21 mouse cellular contexts compared by ENCODE assay signal in the genomic region with DNA sequence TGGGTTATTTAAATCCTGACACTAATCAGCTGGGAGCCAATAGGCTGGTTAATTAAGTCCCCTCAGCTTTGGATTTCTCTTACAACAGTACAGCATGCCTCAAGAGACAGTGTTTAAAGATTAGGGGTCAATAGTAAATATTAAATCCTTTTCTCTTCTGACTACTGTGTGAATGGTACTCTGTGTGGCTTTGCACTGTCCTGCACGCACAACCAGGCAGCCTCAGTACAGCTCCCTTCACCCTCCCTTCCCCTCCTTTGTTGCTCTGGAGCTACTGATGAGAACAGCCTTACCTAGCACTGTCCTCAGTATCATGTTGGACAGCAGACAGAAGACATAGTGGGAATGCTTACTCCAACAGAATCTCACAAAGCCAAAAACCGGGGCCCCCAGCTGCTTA. TPM values are rescaled to one million over a fixed set of nuclear protein-coding genes. Genes with fewer than 3 reads are reported as not detected.
A peak's percentile ranks its signal among the peaks of the same experiment; 100 is the strongest.
DNase-seq lines count a peak whose midpoint lies in the region; ATAC-seq and TF ChIP-seq lines count a peak whose summit lies in the region.
"Had no signal": no experiment of that assay in that cellular context is flagged by ENCODE, and none has a peak within 500 bp of the region (broad histone marks: within the 10 kb centered on the region; RNA-seq: fewer than 3 reads in every experiment).

No protein-coding gene starts in this region.

- no peaks in the 10 kb centered on the region for H3K36me3 ChIP-seq in forebrain, embryonic 10.5 days (replicated peaks)
- no peaks in the 10 kb centered on the region for H3K36me3 ChIP-seq in forebrain, postnatal 0 days (ENCODE audit: insufficient read depth)
- H3K36me3 ChIP-seq in limb, embryonic 12.5 days = no peaks in the 10 kb centered on the region
- H3K36me3 ChIP-seq in limb, embryonic 10.5 days = no peaks in the 10 kb centered on the region
- no peaks in the 10 kb centered on the region for H3K36me3 ChIP-seq in embryonic facial prominence, embryonic 13.5 days
- H3K36me3 ChIP-seq in midbrain, embryonic 13.5 days = no peaks in the 10 kb centered on the region
- H3K36me3 ChIP-seq: heart, embryonic 15.5 days; hindbrain, embryonic 15.5 days; stomach, embryonic 15.5 days had no signal

- H3K4me3 ChIP-seq in forebrain, embryonic 10.5 days = no peak overlapping the region
- no peak overlapping the region for H3K4me3 ChIP-seq in forebrain, postnatal 0 days (ENCODE audit: low read depth, low read length)
- H3K4me3 ChIP-seq in limb, embryonic 12.5 days (replicated peaks) = no peak overlapping the region
- H3K4me3 ChIP-seq in limb, embryonic 10.5 days = no peak overlapping the region
- H3K4me3 ChIP-seq in embryonic facial prominence, embryonic 13.5 days = no peak overlapping the region
- H3K4me3 ChIP-seq in midbrain, embryonic 13.5 days (replicated peaks) = no peak overlapping the region
- H3K4me3 ChIP-seq: heart, embryonic 15.5 days; hindbrain, embryonic 15.5 days; stomach, embryonic 15.5 days had no signal

- TF ChIP-seq CTCF in forebrain, postnatal 0 days (IDR thresholded peaks at IDR 0.05; ENCODE audit: low read depth) = no peak

- no peaks in the 10 kb centered on the region for H3K9me3 ChIP-seq in forebrain, embryonic 10.5 days
- no peaks in the 10 kb centered on the region for H3K9me3 ChIP-seq in forebrain, postnatal 0 days (ENCODE audit: low read length)
- H3K9me3 ChIP-seq in limb, embryonic 12.5 days = peaks cover 6% of the 10 kb centered on the region; the same call in 1 of the 2 replicates
- H3K9me3 ChIP-seq in limb, embryonic 10.5 days (replicated peaks) = no peaks in the 10 kb centered on the region
- H3K9me3 ChIP-seq in embryonic facial prominence, embryonic 13.5 days = 0 out of 2 replicates have a peak, but pooled peaks cover 3% of the 10 kb centered on the region
- no peaks in the 10 kb centered on the region for H3K9me3 ChIP-seq in midbrain, embryonic 13.5 days
- H3K9me3 ChIP-seq: heart, embryonic 15.5 days; hindbrain, embryonic 15.5 days; stomach, embryonic 15.5 days had no signal

- H3K27me3 ChIP-seq in forebrain, embryonic 10.5 days (ENCODE audit: poor library complexity, severe bottlenecking) = no peaks in the 10 kb centered on the region
- H3K27me3 ChIP-seq in forebrain, postnatal 0 days (ENCODE audit: insufficient read depth, low read length) = no peaks in the 10 kb centered on the region
- no peaks in the 10 kb centered on the region for H3K27me3 ChIP-seq in limb, embryonic 12.5 days
- H3K27me3 ChIP-seq in limb, embryonic 10.5 days (ENCODE audit: low read depth, poor library complexity, severe bottlenecking) = no peaks in the 10 kb centered on the region
- no peaks in the 10 kb centered on the region for H3K27me3 ChIP-seq in embryonic facial prominence, embryonic 13.5 days
- no peaks in the 10 kb centered on the region for H3K27me3 ChIP-seq in midbrain, embryonic 13.5 days
- H3K27me3 ChIP-seq: heart, embryonic 15.5 days; hindbrain, embryonic 15.5 days; stomach, embryonic 15.5 days had no signal

- 51% methylated on average over 2 of the region's 2 CpGs for WGBS in forebrain, embryonic 10.5 days
- WGBS in forebrain, postnatal 0 days = 49% methylated on average over 2 of the region's 2 CpGs
- 81% methylated on average over 2 of the region's 2 CpGs for WGBS in limb, embryonic 12.5 days
- WGBS in limb, embryonic 10.5 days = 79% methylated on average over 2 of the region's 2 CpGs
- 85% methylated on average over 2 of the region's 2 CpGs for WGBS in embryonic facial prominence, embryonic 13.5 days
- 51% methylated on average over 2 of the region's 2 CpGs for WGBS in midbrain, embryonic 13.5 days

- no peak overlapping the region for H3K9ac ChIP-seq in forebrain, postnatal 0 days
- H3K9ac ChIP-seq in limb, embryonic 12.5 days (replicated peaks) = no peak overlapping the region
- H3K9ac ChIP-seq in embryonic facial prominence, embryonic 13.5 days = no peak overlapping the region
- no peak overlapping the region; the same call in 1 of the 2 replicates for H3K9ac ChIP-seq in midbrain, embryonic 13.5 days (replicated peaks)
- H3K9ac ChIP-seq: heart, embryonic 15.5 days; hindbrain, embryonic 15.5 days; stomach, embryonic 15.5 days had no signal

- H3K4me2 ChIP-seq in forebrain, postnatal 0 days (ENCODE audit: low read depth) = no peak overlapping the region
- H3K4me2 ChIP-seq in limb, embryonic 12.5 days = no peak overlapping the region
- H3K4me2 ChIP-seq in embryonic facial prominence, embryonic 13.5 days = 0 out of 2 replicates have a peak overlapping the region, but pooled peaks have one; percentile 41
- H3K4me2 ChIP-seq in midbrain, embryonic 13.5 days (replicated peaks) = no peak overlapping the region
- H3K4me2 ChIP-seq: heart, embryonic 15.5 days; hindbrain, embryonic 15.5 days; stomach, embryonic 15.5 days had no signal

- peaks cover 22% of the 10 kb centered on the region for H3K4me1 ChIP-seq in forebrain, embryonic 10.5 days
- H3K4me1 ChIP-seq in forebrain, postnatal 0 days (ENCODE audit: insufficient read depth) = no peaks in the 10 kb centered on the region
- H3K4me1 ChIP-seq in limb, embryonic 12.5 days (replicated peaks) = peaks cover 22% of the 10 kb centered on the region
- peaks cover 26% of the 10 kb centered on the region for H3K4me1 ChIP-seq in limb, embryonic 10.5 days
- H3K4me1 ChIP-seq in embryonic facial prominence, embryonic 13.5 days = peaks cover 20% of the 10 kb centered on the region
- H3K4me1 ChIP-seq in midbrain, embryonic 13.5 days (replicated peaks) = peaks cover 12% of the 10 kb centered on the region
- H3K4me1 ChIP-seq: stomach, embryonic 15.5 days had no signal

- ATAC-seq in forebrain, postnatal 0 days = no peak
- no peak for ATAC-seq in limb, embryonic 12.5 days (ENCODE audit: insufficient number of reproducible peaks, insufficient read depth, low FRiP score, low TSS enrichment, low read depth)
- no peak for ATAC-seq in embryonic facial prominence, embryonic 13.5 days (ENCODE audit: insufficient number of reproducible peaks, insufficient read depth, low FRiP score, low TSS enrichment, low read depth)
- ATAC-seq in midbrain, embryonic 13.5 days = peak; percentile 64; the same call in 1 of the 2 replicates

- H3K27ac ChIP-seq in forebrain, embryonic 10.5 days = peak overlapping the region; percentile 49; the same call in 1 of the 2 replicates
- no peak overlapping the region for H3K27ac ChIP-seq in forebrain, postnatal 0 days (ENCODE audit: low read depth, low read length)
- H3K27ac ChIP-seq in limb, embryonic 12.5 days = peak overlapping the region; percentile 12; the same call in 1 of the 2 replicates
- no peak overlapping the region for H3K27ac ChIP-seq in limb, embryonic 10.5 days
- H3K27ac ChIP-seq in embryonic facial prominence, embryonic 13.5 days = peak overlapping the region; percentile 81
- no peak overlapping the region for H3K27ac ChIP-seq in midbrain, embryonic 13.5 days
- H3K27ac ChIP-seq: heart, embryonic 15.5 days; hindbrain, embryonic 15.5 days; stomach, embryonic 15.5 days had no signal

- DNase-seq in forebrain, embryonic 10.5 days (ENCODE audit: extremely low spot score, low spot score) = no peak
- DNase-seq in forebrain, postnatal 0 days = no peak
- no peak for DNase-seq in limb, embryonic 10.5 days (ENCODE audit: low spot score)
- no peak for DNase-seq in urinary bladder, postnatal 14 days (ENCODE audit: low spot score)
- no peak for DNase-seq in layer of hippocampus, adult 9-10 months (ENCODE audit: low spot score)
- DNase-seq: adrenal gland, adult 8-10 months; cerebellum, adult 11 months; kidney, adult 18-20 months; kidney, postnatal 25 days; layer of hippocampus, adult 9-11 months; liver; lung, adult 18-20 months; lung, postnatal 36 days; thymus, adult 2 months had no signal

RNA-seq across cellular contexts. Expression of a gene that starts 56.9 kb away (rescaled TPM):
- polyA plus RNA-seq in forebrain, embryonic 10.5 days (2016; fragmentation: Nextera tagmentation; extraction: Ambion mirVana) = not detected in 2 replicates
- total RNA-seq in forebrain, postnatal 0 days (2014; rRNA removed) = not detected in 2 replicates
- 0.06 and 0.13 TPM in 2 replicates for polyA plus RNA-seq in forebrain, postnatal 0 days (2015; fragmentation: Nextera tagmentation; extraction: Ambion mirVana)
- polyA plus RNA-seq in limb, embryonic 12.5 days (2016; fragmentation: Nextera tagmentation; extraction: Ambion mirVana) = not detected in 2 replicates
- not detected in 2 replicates for polyA plus RNA-seq in limb, embryonic 10.5 days (2016; fragmentation: Nextera tagmentation; extraction: Ambion mirVana)
- 0.07 and 0.11 TPM in 2 replicates for polyA plus RNA-seq in embryonic facial prominence, embryonic 13.5 days (2015; fragmentation: Nextera tagmentation; extraction: Ambion mirVana)
- 0.07 TPM in 1 of 2 replicates, not detected in the other for polyA plus RNA-seq in midbrain, embryonic 13.5 days (2015; fragmentation: Nextera tagmentation; extraction: Ambion mirVana)
- total RNA-seq: gastrocnemius, adult 18-20 months had no signal

RNA-seq across cellular contexts. Expression of a gene that starts 58.8 kb away (rescaled TPM):
- 2.0 and 2.5 TPM in 2 replicates for polyA plus RNA-seq in forebrain, embryonic 10.5 days (2016; fragmentation: Nextera tagmentation; extraction: Ambion mirVana)
- 4.0 and 6.9 TPM in 2 replicates for total RNA-seq in forebrain, postnatal 0 days (2014; rRNA removed)
- 2.1 and 2.5 TPM in 2 replicates for polyA plus RNA-seq in forebrain, postnatal 0 days (2015; fragmentation: Nextera tagmentation; extraction: Ambion mirVana)
- 2.5 and 3.4 TPM in 2 replicates for polyA plus RNA-seq in limb, embryonic 12.5 days (2016; fragmentation: Nextera tagmentation; extraction: Ambion mirVana)
- polyA plus RNA-seq in limb, embryonic 10.5 days (2016; fragmentation: Nextera tagmentation; extraction: Ambion mirVana) = 2.8 and 3.1 TPM in 2 replicates
- 4.1 and 5.0 TPM in 2 replicates for polyA plus RNA-seq in embryonic facial prominence, embryonic 13.5 days (2015; fragmentation: Nextera tagmentation; extraction: Ambion mirVana)
- 4.0 and 5.1 TPM in 2 replicates for polyA plus RNA-seq in midbrain, embryonic 13.5 days (2015; fragmentation: Nextera tagmentation; extraction: Ambion mirVana)

Comparison
In these comparisons a context has a peak if more than half of its experiments do, and no peak if none do; other contexts are left out.
1. H3K27ac ChIP-seq: peak in forebrain, embryonic 10.5 days (single experiment), limb, embryonic 12.5 days (single experiment) and embryonic facial prominence, embryonic 13.5 days (single experiment); none in forebrain, postnatal 0 days (single experiment), limb, embryonic 10.5 days (single experiment) and midbrain, embryonic 13.5 days (single experiment).